Mouse (Mus musculus): ENCODE data around the gene Esm1.
"Not testable (repeated sequence)": the region's sequence is repeated elsewhere in the genome, so short reads cannot be mapped to it uniquely, and the experiment has no call there.

Gene Esm1

GRCm38 (mm10) chr13:113227666-113228463, 18.4 kb downstream of the Esm1 start:
- peak in 1 of 2 experiments; percentile 18 for DNase-seq (ENCODE audit: low spot score in 2 of 2)

- DNase-seq (ENCODE audit: low spot score in 2 of 2), result no peak
These were observed 32.7 kb downstream of the Esm1 start for GRCm38 (mm10) chr13:113242129-113242528.

DNA sequence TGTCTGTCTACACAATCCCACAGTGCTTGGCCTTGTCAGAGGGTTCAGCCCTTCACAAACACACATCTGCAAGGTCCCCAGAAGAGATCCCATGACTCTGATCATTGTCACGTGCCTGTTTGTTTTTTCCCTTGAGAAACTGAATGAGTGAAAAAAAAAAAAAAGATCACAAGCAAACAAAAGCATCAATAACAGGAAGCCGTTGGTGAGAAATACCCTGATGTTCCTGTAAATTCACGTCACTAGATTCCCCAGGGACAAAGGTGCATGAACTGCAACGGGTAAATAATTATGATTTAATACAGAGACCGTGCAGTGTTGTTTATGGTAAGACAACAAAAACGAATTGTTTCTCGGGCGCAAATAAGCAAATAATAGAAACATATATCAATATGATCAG, 35.6 kb downstream of the Esm1 start:
- no peak for DNase-seq (ENCODE audit: low spot score in 2 of 2)

GRCm38 (mm10) chr13:113252580-113252979, 43.1 kb downstream of the Esm1 start:
- DNase-seq (ENCODE audit: low spot score in 2 of 2), result not testable (repeated sequence)

DNA sequence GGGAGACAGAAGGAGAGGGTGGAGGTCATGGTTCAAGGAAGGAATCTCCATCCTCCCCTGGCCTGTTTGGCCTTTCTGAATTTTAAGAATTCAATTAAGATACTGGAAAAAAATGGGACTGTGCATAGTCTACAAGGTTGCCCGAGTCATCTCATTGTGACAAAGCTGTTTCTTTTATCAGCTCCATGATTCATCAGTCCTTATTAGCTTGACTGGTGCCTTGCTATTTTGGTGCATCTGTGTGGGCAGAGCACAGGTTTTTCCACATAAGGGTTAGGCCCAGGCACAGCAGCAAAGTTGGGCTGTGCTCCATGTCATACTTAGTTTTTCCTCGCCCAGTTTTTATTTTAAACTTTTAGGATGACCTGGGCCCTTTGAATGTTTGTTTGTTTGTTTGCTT, 47.3 kb downstream of the Esm1 start:
- no peak for DNase-seq (ENCODE audit: low spot score in 2 of 2)

- peak in 1 of 2 experiments; percentile 18 for DNase-seq (ENCODE audit: low spot score in 2 of 2)
These were observed 47.7 kb downstream of the Esm1 start for GRCm38 (mm10) chr13:113257190-113257589.

- no peak for DNase-seq (ENCODE audit: low spot score in 2 of 2)
These were observed 49.8 kb downstream of the Esm1 start for GRCm38 (mm10) chr13:113259237-113259636.

- DNase-seq (ENCODE audit: low spot score in 2 of 2), result no peak
These were observed 53.4 kb downstream of the Esm1 start for GRCm38 (mm10) chr13:113262822-113263221.

DNA sequence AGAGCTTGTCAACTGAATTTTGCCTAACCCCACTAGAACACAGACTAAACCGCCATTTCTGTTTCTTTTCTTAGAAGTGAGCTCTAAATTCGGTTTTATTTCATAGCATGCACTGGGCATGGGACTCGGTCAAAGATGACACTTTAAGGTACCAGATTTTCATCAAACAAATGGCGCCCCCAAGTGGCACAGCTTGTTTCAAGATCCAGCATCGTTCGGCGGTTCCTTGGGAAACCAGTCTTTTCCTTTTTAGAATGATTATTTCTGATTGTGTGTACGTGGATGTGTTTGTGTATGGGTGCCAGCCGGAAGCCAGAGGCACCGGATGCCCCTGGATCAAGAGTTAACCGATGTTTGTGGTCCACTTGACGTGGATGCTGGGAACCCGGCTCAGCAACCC, 55.8 kb downstream of the Esm1 start:
- peak in 1 of 2 experiments; percentile 43 for DNase-seq (ENCODE audit: low spot score in 2 of 2)

DNA sequence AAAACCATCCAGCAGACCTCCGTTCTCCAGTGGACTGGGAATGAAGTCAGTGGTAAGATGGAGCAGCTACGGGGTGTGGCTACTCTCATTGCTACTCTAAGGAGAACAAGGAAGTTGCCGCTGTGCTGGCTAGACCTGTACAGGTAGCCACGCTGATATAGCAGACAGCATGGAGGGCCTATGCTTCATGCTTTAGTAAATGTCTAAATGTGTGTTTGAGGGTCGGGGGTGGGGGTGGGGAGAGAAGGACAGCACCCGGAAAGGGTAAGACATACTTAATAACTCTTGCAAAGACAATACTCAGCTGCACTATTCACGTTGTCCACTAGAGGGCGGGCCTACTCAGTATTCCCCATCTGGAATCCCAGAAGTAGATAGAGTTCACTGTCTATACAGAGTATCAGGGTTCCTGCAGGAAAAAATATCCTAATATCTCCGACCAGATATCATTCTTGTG, 57.1 kb downstream of the Esm1 start:
- DNase-seq (ENCODE audit: low spot score in 2 of 2), result peak; percentile 36 to 72

- no peak for DNase-seq (ENCODE audit: low spot score in 2 of 2)
These were observed 57.7 kb downstream of the Esm1 start for GRCm38 (mm10) chr13:113267204-113267603.
